Mouse (Mus musculus) C2C12 (cell line): ENCODE measurements around the gene Isyna1. TPM values are rescaled to one million over a fixed set of nuclear protein-coding genes. Genes with fewer than 3 reads are reported as not detected.

Source experiments
- H3K27me3 ChIP-seq: one replicate; pipeline ENCODE4 v1.6.1; 2011; ENCODE audit not compliant: control insufficient read depth, insufficient read depth, insufficient read length
- H3K36me3 ChIP-seq: one replicate; pipeline ENCODE4 v1.6.1; 2011; ENCODE audit not compliant: control insufficient read depth, insufficient read depth
- H3K4me3 ChIP-seq: one replicate; pipeline ENCODE4 v1.5.1; 2011; ENCODE audit warnings: mild to moderate bottlenecking, control low read depth; ENCODE audit not compliant: poor library complexity, insufficient read depth, severe bottlenecking
- H3K79me2 ChIP-seq: one replicate; pipeline ENCODE4 v1.6.1; 2011; ENCODE audit not compliant: control insufficient read depth, insufficient read depth
- H3K79me3 ChIP-seq: one replicate; pipeline ENCODE4 v1.6.1; 2011; ENCODE audit warnings: low read depth, control low read depth
- H3ac ChIP-seq: one replicate; pipeline ENCODE3; 2011; ENCODE audit warnings: low read depth; ENCODE audit not compliant: control insufficient read depth, insufficient read length
- CEBPB ChIP-seq: IDR thresholded peaks from one replicate; pipeline ENCODE4 v1.6.1; 2011; ENCODE audit warnings: low read depth, mild to moderate bottlenecking, control low read depth, moderate library complexity
- CTCF ChIP-seq: IDR thresholded peaks from one replicate; pipeline ENCODE4 v1.5.1; 2011; ENCODE audit not compliant: control insufficient read depth, insufficient read depth, insufficient read length
- FOSL1 ChIP-seq: IDR thresholded peaks from one replicate; pipeline ENCODE4 v1.8.0; 2011; ENCODE audit warnings: mild to moderate bottlenecking, low read length; ENCODE audit not compliant: poor library complexity, insufficient read depth, severe bottlenecking
- MAX ChIP-seq: IDR thresholded peaks from one replicate; pipeline ENCODE4 v1.6.1; 2011; ENCODE audit warnings: mild to moderate bottlenecking, control low read depth
- MYOD1 ChIP-seq: IDR thresholded peaks from one replicate; pipeline ENCODE4 v1.6.1; 2011; ENCODE audit warnings: low read depth; ENCODE audit not compliant: control insufficient read depth, insufficient read length
- MYOG ChIP-seq: IDR thresholded peaks from one replicate; pipeline ENCODE4 v1.6.1; 2011; ENCODE audit not compliant: control insufficient read depth, insufficient read length; ENCODE audit errors: extremely low read depth
- USF1 ChIP-seq: IDR thresholded peaks from one replicate; pipeline ENCODE4 v1.6.1; 2011; ENCODE audit warnings: low read depth, mild to moderate bottlenecking, control low read depth, moderate library complexity
- polyA plus RNA-seq: library from polyadenylated mRNA; unstranded; fragments of >200 nt; fragmentation: generic; extraction: Trizol; gene quantifications from one replicate; pipeline ENCODE4 v1.2.1, GENCODE M21; 2012; ENCODE audit warnings: missing spikeins

Isyna1 gene
- polyA plus RNA-seq, 1 experiment, result 78.6 TPM

GRCm38 (mm10) chr8:70618888-70619334 lies 24.7 kb downstream of the Isyna1 start:
- Histone ChIP-seq H3K27me3 (no peaks in the 10 kb centered on the region), H3K4me3 (no peak overlapping the region), H3K36me3 (no peaks in the 10 kb centered on the region), H3ac (no peak overlapping the region), H3K79me2 (no peaks in the 10 kb centered on the region), H3K79me3 (no peaks in the 10 kb centered on the region)
- no peak for TF ChIP-seq MAX
- TF ChIP-seq MYOG, result no peak
- TF ChIP-seq MYOD1, result no peak
- TF ChIP-seq CTCF, result no peak
- no peak for TF ChIP-seq FOSL1
- no peak for TF ChIP-seq USF1
- no peak for TF ChIP-seq CEBPB

- Histone ChIP-seq H3K79me2 (no peaks in the 10 kb centered on the region), H3K36me3 (no peaks in the 10 kb centered on the region), H3ac (no peak overlapping the region), H3K4me3 (no peak overlapping the region), H3K79me3 (no peaks in the 10 kb centered on the region), H3K27me3 (no peaks in the 10 kb centered on the region)
- no peak for TF ChIP-seq MYOD1
- no peak for TF ChIP-seq FOSL1
- TF ChIP-seq USF1, result no peak
- TF ChIP-seq MAX, result no peak
- no peak for TF ChIP-seq CEBPB
Observed at GRCm38 (mm10) chr8:70622220-70622619, 28.0 kb downstream of the Isyna1 start.

GRCm38 (mm10) chr8:70625104-70625503 lies 30.9 kb downstream of the Isyna1 start:
- Histone ChIP-seq H3ac (no peak overlapping the region), H3K36me3 (no peaks in the 10 kb centered on the region), H3K79me2 (no peaks in the 10 kb centered on the region), H3K27me3 (no peaks in the 10 kb centered on the region), H3K79me3 (peaks cover 2% of the 10 kb centered on the region), H3K4me3 (no peak overlapping the region)
- TF ChIP-seq CTCF (no peak), MAX (no peak), MYOD1 (no peak)

GRCm38 (mm10) chr8:70627041-70627440 lies 32.9 kb downstream of the Isyna1 start:
- Histone ChIP-seq H3K4me3 (no peak overlapping the region), H3K27me3 (no peaks in the 10 kb centered on the region), H3K79me2 (no peaks in the 10 kb centered on the region), H3K36me3 (no peaks in the 10 kb centered on the region), H3ac (no peak overlapping the region), H3K79me3 (peaks cover 2% of the 10 kb centered on the region)
- TF ChIP-seq MYOG, result no peak
- TF ChIP-seq CEBPB, result no peak
- TF ChIP-seq CTCF, result no peak

GRCm38 (mm10) chr8:70628986-70629490 lies 34.9 kb downstream of the Isyna1 start:
- Histone ChIP-seq H3K27me3 (no peaks in the 10 kb centered on the region), H3K79me2 (no peaks in the 10 kb centered on the region), H3ac (no peak overlapping the region), H3K4me3 (no peak overlapping the region), H3K36me3 (no peaks in the 10 kb centered on the region), H3K79me3 (peaks cover 2% of the 10 kb centered on the region)
- no peak for TF ChIP-seq MYOG
- no peak for TF ChIP-seq USF1
- no peak for TF ChIP-seq FOSL1
- no peak for TF ChIP-seq MAX
- TF ChIP-seq CTCF, result no peak

- TF ChIP-seq CEBPB (no peak), MAX (peak; percentile 70), CTCF (peak; percentile 100), MYOD1 (peak; percentile 82)
- Histone ChIP-seq H3K4me3 (peak overlapping the region; percentile 11), H3K27me3 (no peaks in the 10 kb centered on the region), H3ac (peak overlapping the region; percentile 52), H3K79me3 (peaks cover 2% of the 10 kb centered on the region), H3K36me3 (no peaks in the 10 kb centered on the region), H3K79me2 (no peaks in the 10 kb centered on the region)
Observed at GRCm38 (mm10) chr8:70629574-70630531, 35.7 kb downstream of the Isyna1 start.
